Mouse (Mus musculus) stomach, embryonic 14.5 days (tissue): ENCODE measurements around the gene Cers1. TPM values are rescaled to one million over a fixed set of nuclear protein-coding genes. Genes with fewer than 3 reads are reported as not detected.

Experiments
- ATAC-seq: fragments of 200-750 bp; cut with Nextera tagmentation; 2 replicates; pipeline ENCODE4 v1.8.0; 2017; ENCODE audit warnings: low read depth, moderate TSS enrichment; ENCODE audit not compliant: insufficient number of reproducible peaks, insufficient read depth, low FRiP score
- H3K27ac ChIP-seq: fragments of 300-500 bp; sonication (generic); 2 replicates; pipeline ENCODE4 v1.5.1; 2014; ENCODE audit warnings: mild to moderate bottlenecking, low read length, moderate library complexity, mixed read lengths
- H3K27me3 ChIP-seq: fragments of 300-500 bp; sonication (generic); 2 replicates; pipeline ENCODE4 v1.6.1; 2014; ENCODE audit warnings: low read length, control low read depth, mixed read lengths; ENCODE audit not compliant: control insufficient read depth, insufficient read depth
- H3K36me3 ChIP-seq: fragments of 300-500 bp; sonication (generic); 2 replicates; pipeline ENCODE4 v1.6.1; 2014; ENCODE audit warnings: mild to moderate bottlenecking, control low read depth, low read length, moderate library complexity, mixed read lengths; ENCODE audit not compliant: control insufficient read depth, insufficient read depth
- H3K4me1 ChIP-seq: fragments of 300-500 bp; sonication (generic); 2 replicates; pipeline ENCODE4 v1.6.1; 2014; ENCODE audit warnings: low read length, control low read depth, mixed read lengths; ENCODE audit not compliant: control insufficient read depth, insufficient read depth
- H3K4me2 ChIP-seq: fragments of 300-500 bp; sonication (generic); replicated peaks from 2 replicates; pipeline ENCODE4 v1.6.1; 2014; ENCODE audit warnings: low read depth, low read length, control low read depth
- H3K4me3 ChIP-seq: fragments of 300-500 bp; sonication (generic); 2 replicates; pipeline ENCODE4 v1.5.1; 2014; ENCODE audit warnings: low read depth, low read length, control low read depth
- H3K9ac ChIP-seq: fragments of 300-500 bp; sonication (generic); replicated peaks from 2 replicates; pipeline ENCODE4 v1.6.1; 2014; ENCODE audit warnings: low read depth, mild to moderate bottlenecking, control low read depth, low read length, moderate library complexity, mixed read lengths
- H3K9me3 ChIP-seq: fragments of 300-500 bp; sonication (generic); 2 replicates; pipeline ENCODE4 v1.6.1; 2016; ENCODE audit warnings: low read depth, low read length, control low read depth; ENCODE audit not compliant: control insufficient read depth
- WGBS: fragments of 180-500 bp; shearing (Covaris S2); extraction: QIAGEN DNeasy Blood & Tissue Kit; methylation state at CpG from one replicate; pipeline ENCODE4 v1.1.7; 2014; 5-methylcytosine and 5-hydroxymethylcytosine counted together
- polyA plus RNA-seq: library from polyadenylated mRNA; unstranded; fragments of >200 nt; fragmentation: Nextera tagmentation; extraction: Ambion mirVana; gene quantifications from 2 replicates; pipeline ENCODE4 v1.2.1, GENCODE M21; 2014

The Cers1 gene
- polyA plus RNA-seq, 1 experiment from 2014 or later = 5.7 TPM

DNA sequence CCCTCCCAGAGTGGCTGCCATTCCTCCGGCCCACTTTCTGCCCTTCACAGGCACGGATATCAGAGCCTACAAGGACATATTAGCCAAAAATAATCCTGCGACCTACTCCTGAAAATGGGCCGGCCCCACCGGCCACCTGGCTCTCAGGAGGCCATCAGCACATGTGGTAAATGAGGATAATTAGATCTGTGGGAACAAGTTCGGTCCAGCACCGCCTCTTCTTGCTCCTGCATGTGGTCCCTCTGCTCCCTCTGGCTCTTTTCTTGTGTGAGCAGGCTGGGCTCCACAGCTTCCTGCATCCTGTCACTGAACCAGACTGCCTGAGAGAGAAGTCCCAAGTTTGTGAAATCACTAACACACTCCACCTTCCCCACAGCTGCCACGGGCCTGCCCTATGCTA lies 36.3 kb upstream of the Cers1 start:
- no peak for ATAC-seq
- no peak overlapping the region for H3K4me3 ChIP-seq
- 64% methylated on average over 8 of the region's 8 CpGs for WGBS
- peaks cover 9% of the 10 kb centered on the region; the same call in 1 of the 2 replicates for H3K4me1 ChIP-seq
- H3K36me3 ChIP-seq = no peaks in the 10 kb centered on the region
- no peak overlapping the region for H3K27ac ChIP-seq
- H3K27me3 ChIP-seq = no peaks in the 10 kb centered on the region
- no peak overlapping the region for H3K4me2 ChIP-seq
- no peaks in the 10 kb centered on the region for H3K9me3 ChIP-seq
- no peak overlapping the region for H3K9ac ChIP-seq

GRCm38 (mm10) chr8:70281001-70281400 lies 34.6 kb upstream of the Cers1 start:
- H3K27ac ChIP-seq = no peak overlapping the region
- H3K9me3 ChIP-seq = no peaks in the 10 kb centered on the region
- no peak overlapping the region for H3K4me2 ChIP-seq
- peaks cover 14% of the 10 kb centered on the region for H3K36me3 ChIP-seq
- WGBS = 26% methylated on average over 3 of the region's 3 CpGs
- peaks cover 13% of the 10 kb centered on the region; the same call in 1 of the 2 replicates for H3K4me1 ChIP-seq
- H3K27me3 ChIP-seq = no peaks in the 10 kb centered on the region
- no peak overlapping the region for H3K4me3 ChIP-seq
- no peak overlapping the region for H3K9ac ChIP-seq
- no peak for ATAC-seq

- H3K27ac ChIP-seq = peak within 1 kb of the TSS; percentile 69
- no peaks in the 10 kb centered on the region for H3K27me3 ChIP-seq
- peak; percentile 90 for ATAC-seq
- H3K9me3 ChIP-seq = no peaks in the 10 kb centered on the region
- H3K4me3 ChIP-seq = peak within 1 kb of the TSS; percentile 74
- H3K4me1 ChIP-seq = peaks cover 13% of the 10 kb centered on the region; the same call in 1 of the 2 replicates
- WGBS = under 1% methylated on average over 35 of the region's 36 CpGs
- peak within 1 kb of the TSS; percentile 86 for H3K4me2 ChIP-seq
- H3K36me3 ChIP-seq = peaks cover 28% of the 10 kb centered on the region
- H3K9ac ChIP-seq = peak within 1 kb of the TSS; percentile 91
Observed at GRCm38 (mm10) chr8:70282603-70283135, 32.9 kb upstream of the Cers1 start, which contains the start of gene Homer3. Gene Homer3 (plus strand): TSS chr8:70282827.

DNA sequence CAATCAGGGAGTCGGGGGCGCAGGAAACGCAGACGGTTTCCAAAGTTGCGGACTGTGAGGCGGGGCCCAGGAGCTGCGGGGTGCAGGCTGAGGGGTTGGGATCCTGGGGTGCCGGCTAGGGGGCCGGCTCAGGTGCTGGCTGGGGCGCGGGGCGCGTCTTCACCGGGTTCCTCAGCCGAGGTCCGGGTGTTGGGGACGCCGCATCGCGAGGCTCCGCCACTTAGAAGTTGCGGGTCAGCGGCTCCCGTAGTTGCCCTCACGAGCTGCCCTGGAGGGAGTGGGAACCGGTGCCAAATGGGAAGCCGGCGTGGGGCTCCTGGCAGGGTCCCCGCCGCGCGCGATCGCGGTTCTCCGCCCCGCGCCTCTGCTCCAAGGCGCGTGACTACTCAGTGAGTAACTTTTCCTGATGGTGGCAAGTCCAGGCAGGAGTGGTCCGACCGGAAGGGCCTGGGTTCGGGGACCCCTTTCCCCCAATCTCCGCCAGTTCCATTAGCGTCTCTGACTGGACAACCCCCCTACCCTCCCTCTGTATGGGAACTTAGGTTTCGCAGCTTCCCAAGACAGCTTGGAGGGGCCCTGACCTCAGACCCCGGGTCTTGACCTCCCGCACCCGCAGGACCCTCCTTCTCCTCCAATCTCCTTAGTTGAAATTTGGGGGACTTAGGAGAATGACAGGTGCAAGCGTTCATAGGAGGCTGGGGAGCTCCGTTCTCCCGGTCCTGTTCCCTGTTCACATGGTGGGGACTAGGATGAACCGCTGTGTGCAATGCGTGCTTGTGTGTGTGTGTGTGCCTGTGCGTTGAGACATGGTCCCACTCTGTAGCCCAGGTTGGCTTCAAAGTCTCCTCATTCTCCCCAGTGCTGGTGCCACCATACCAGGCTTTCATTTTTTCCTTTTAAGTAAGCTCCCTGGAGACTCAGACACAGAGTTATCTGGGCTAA lies 32.2 kb upstream of the Cers1 start:
- Histone ChIP-seq H3K36me3 (peaks cover 33% of the 10 kb centered on the region), H3K4me2 (peak overlapping the region; percentile 86), H3K9me3 (no peaks in the 10 kb centered on the region), H3K27me3 (no peaks in the 10 kb centered on the region), H3K4me3 (peak overlapping the region; percentile 74), H3K4me1 (peaks cover 13% of the 10 kb centered on the region; the same call in 1 of the 2 replicates), H3K27ac (peak overlapping the region; percentile 69), H3K9ac (peak overlapping the region; percentile 91)
- under 1% methylated on average over 54 of the region's 55 CpGs for WGBS
- peak; percentile 47 for ATAC-seq

- WGBS = 80% methylated on average over 5 of the region's 5 CpGs
Observed at GRCm38 (mm10) chr8:70284421-70284820, 31.2 kb upstream of the Cers1 start.

GRCm38 (mm10) chr8:70285304-70285703 lies 30.3 kb upstream of the Cers1 start:
- Histone ChIP-seq H3K4me3 (no peak overlapping the region), H3K4me1 (peaks cover 13% of the 10 kb centered on the region; the same call in 1 of the 2 replicates), H3K27me3 (no peaks in the 10 kb centered on the region), H3K36me3 (peaks cover 49% of the 10 kb centered on the region), H3K9ac (no peak overlapping the region), H3K9me3 (no peaks in the 10 kb centered on the region), H3K4me2 (no peak overlapping the region), H3K27ac (no peak overlapping the region)
- WGBS = 96% methylated on average over 15 of the region's 15 CpGs
- no peak for ATAC-seq

More at GRCm38 (mm10) chr8:70284421-70284820, 31.2 kb upstream of the Cers1 start:
- peaks cover 40% of the 10 kb centered on the region for H3K36me3 ChIP-seq
- H3K9me3 ChIP-seq = no peaks in the 10 kb centered on the region
- no peak overlapping the region for H3K9ac ChIP-seq
- H3K4me1 ChIP-seq = peaks cover 13% of the 10 kb centered on the region; the same call in 1 of the 2 replicates
- 0 out of 2 replicates have a peak overlapping the region, but pooled peaks have one; percentile 1 for H3K4me2 ChIP-seq
- H3K4me3 ChIP-seq = no peak overlapping the region
- ATAC-seq = no peak
- H3K27ac ChIP-seq = no peak overlapping the region
- no peaks in the 10 kb centered on the region for H3K27me3 ChIP-seq

- Histone ChIP-seq H3K4me2 (no peak overlapping the region), H3K4me3 (no peak overlapping the region), H3K27ac (no peak overlapping the region), H3K4me1 (peaks cover 12% of the 10 kb centered on the region; the same call in 1 of the 2 replicates), H3K27me3 (no peaks in the 10 kb centered on the region), H3K9ac (no peak overlapping the region), H3K9me3 (no peaks in the 10 kb centered on the region), H3K36me3 (peaks cover 63% of the 10 kb centered on the region)
- 89% methylated on average over 8 of the region's 8 CpGs for WGBS
- no peak for ATAC-seq
Observed at GRCm38 (mm10) chr8:70286737-70287136, 28.8 kb upstream of the Cers1 start.

- no peaks in the 10 kb centered on the region for H3K9me3 ChIP-seq
Observed at GRCm38 (mm10) chr8:70293988-70294405, 21.6 kb upstream of the Cers1 start.

More at GRCm38 (mm10) chr8:70293988-70294405, 21.6 kb upstream of the Cers1 start:
- Histone ChIP-seq H3K4me3 (no peak overlapping the region), H3K9ac (no peak overlapping the region), H3K4me1 (no peaks in the 10 kb centered on the region), H3K36me3 (peaks cover 84% of the 10 kb centered on the region), H3K27me3 (no peaks in the 10 kb centered on the region), H3K27ac (no peak overlapping the region), H3K4me2 (no peak overlapping the region)
- WGBS = 57% methylated on average over 5 of the region's 5 CpGs
- ATAC-seq = no peak
